Mouse (Mus musculus) megakaryocyte, embryonic 14.5 days (primary cell): ENCODE measurements around the gene Adarb1.

Experiments
- FLI1 ChIP-seq: IDR thresholded peaks from 2 replicates; pipeline ENCODE4 v1.6.1; 2012; ENCODE audit warnings: low read length, inconsistent platforms, mixed read lengths
- GATA1 ChIP-seq: IDR thresholded peaks from 3 replicates; pipeline ENCODE4 v1.6.1; 2012; ENCODE audit warnings: mixed read lengths, low read length, inconsistent platforms, borderline replicate concordance

DNA sequence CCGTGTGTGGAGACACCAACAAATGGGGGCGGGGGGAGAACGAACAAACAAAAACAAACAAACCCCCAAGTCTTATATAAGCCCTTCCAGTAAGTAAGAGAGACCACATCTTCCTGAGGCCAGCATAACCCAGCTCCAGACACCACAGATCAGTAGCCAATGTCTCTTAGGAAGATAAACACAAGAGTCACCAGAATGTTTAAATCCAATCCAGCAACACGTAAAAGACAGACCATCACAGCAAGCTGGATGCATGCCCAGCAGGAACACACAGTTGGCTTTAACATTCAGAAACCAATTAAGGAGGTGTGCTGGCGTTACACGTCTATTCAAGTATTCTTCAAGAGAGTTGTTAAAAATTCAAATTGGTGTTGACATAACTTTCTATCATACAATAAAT lies 50.1 kb downstream of the Adarb1 start:
- no peak for TF ChIP-seq GATA1
- no peak for TF ChIP-seq FLI1
